Mouse (Mus musculus) hematopoietic stem cell, adult 5-6 weeks (primary cell): ENCODE results near the gene Trpm2. TPM values are rescaled to one million over a fixed set of nuclear protein-coding genes. Genes with fewer than 3 reads are reported as not detected.
"Not testable (repeated sequence)": the region's sequence is repeated elsewhere in the genome, so short reads cannot be mapped to it uniquely, and the experiment has no call there.

Experiments used
- ATAC-seq, 2 experiments: fragments of 125-278 bp in 1 of 2; replicated peaks in 1 of 2; 2 replicates each; pipeline ENCODE4 v1.8.0; 2016 to 2017; ENCODE audit warnings: inconsistent platforms in 2 of 2, mild to moderate bottlenecking in 2 of 2, moderate number of reproducible peaks in 2 of 2, low read depth in 1 of 2, moderate TSS enrichment in 1 of 2; ENCODE audit not compliant: low FRiP score in 2 of 2, poor library complexity in 2 of 2, severe bottlenecking in 2 of 2, insufficient read depth in 1 of 2, low TSS enrichment in 1 of 2
- total RNA-seq: library from RNA; stranded (forward); fragments of 172-1452, 232-1000 nt; gene quantifications from 2 replicates; pipeline ENCODE4 v1.2.3, GENCODE M21; 2017

Trpm2 gene
- total RNA-seq, result 2.6 and 10.0 TPM in 2 replicates

GRCm38 (mm10) chr10:77970481-77970880 lies at the start of gene Trpm2:
Trpm2 (minus strand) TSS chr10:77970563.
- peak; percentile 63 to 78 for ATAC-seq

GRCm38 (mm10) chr10:78019984-78020383 lies 49.6 kb upstream of the Trpm2 start:
- not testable (repeated sequence) for ATAC-seq

- ATAC-seq, result no peak
Measured at GRCm38 (mm10) chr10:78019291-78019690, 48.9 kb upstream of the Trpm2 start.

GRCm38 (mm10) chr10:78018797-78019203 lies 48.4 kb upstream of the Trpm2 start:
- peak; percentile 87 to 95 for ATAC-seq

GRCm38 (mm10) chr10:78016366-78016765 lies 46.0 kb upstream of the Trpm2 start:
- ATAC-seq, result no peak

GRCm38 (mm10) chr10:78015489-78015888 lies 45.1 kb upstream of the Trpm2 start:
- ATAC-seq, result peak in 1 of 2 experiments; percentile 26; a peak in 1 of 4 replicates

GRCm38 (mm10) chr10:78012661-78013495 lies 42.5 kb upstream of the Trpm2 start:
- no peak for ATAC-seq

- not testable (repeated sequence) for ATAC-seq
Measured at GRCm38 (mm10) chr10:78011116-78011515, 40.8 kb upstream of the Trpm2 start.

- ATAC-seq, result no peak
Measured at GRCm38 (mm10) chr10:78010335-78010734, 40.0 kb upstream of the Trpm2 start.

GRCm38 (mm10) chr10:78009945-78010293 lies 39.6 kb upstream of the Trpm2 start, which contains the start of gene Pfkl:
Pfkl (minus strand) TSS chr10:78010083.
- no peak; a peak in 1 of 4 replicates for ATAC-seq

GRCm38 (mm10) chr10:78009184-78009944 lies 39.0 kb upstream of the Trpm2 start:
- peak; percentile 91 to 95 for ATAC-seq

- no peak for ATAC-seq
Measured at GRCm38 (mm10) chr10:78008169-78008568, 37.8 kb upstream of the Trpm2 start.

GRCm38 (mm10) chr10:78007203-78007602 lies 36.8 kb upstream of the Trpm2 start:
- no peak for ATAC-seq

GRCm38 (mm10) chr10:78005791-78006438 lies 35.6 kb upstream of the Trpm2 start:
- ATAC-seq, result no peak

GRCm38 (mm10) chr10:78004479-78005100 lies 34.2 kb upstream of the Trpm2 start:
- no peak for ATAC-seq

GRCm38 (mm10) chr10:78002316-78002715 lies 32.0 kb upstream of the Trpm2 start:
- no peak for ATAC-seq

GRCm38 (mm10) chr10:78001796-78002195 lies 31.4 kb upstream of the Trpm2 start:
- no peak for ATAC-seq
